Mouse (Mus musculus): ENCODE data around the gene Yeats4. TPM values are rescaled to one million over a fixed set of nuclear protein-coding genes. Genes with fewer than 3 reads are reported as not detected.

Yeats4 gene
- polyA plus RNA-seq, 1 experiment from 2014 or later, result 144 TPM

Other genes starting within 250 kb of the Yeats4 start
- 0.09 TPM in 1 of 2 replicates, not detected in the other for gene Best3, start 238.2 kb downstream of the Yeats4 start, polyA plus RNA-seq (2016; fragmentation: Nextera tagmentation; extraction: Ambion mirVana)
- not detected in 2 replicates for gene Lrrc10, start 179.2 kb downstream of the Yeats4 start, polyA plus RNA-seq (2016; fragmentation: Nextera tagmentation; extraction: Ambion mirVana)
- gene Cct2, start 160.7 kb downstream of the Yeats4 start, polyA plus RNA-seq (2016; fragmentation: Nextera tagmentation; extraction: Ambion mirVana), result 263 and 274 TPM in 2 replicates
- 23.6 and 25.6 TPM in 2 replicates for gene Frs2, start 76.0 kb downstream of the Yeats4 start, polyA plus RNA-seq (2016; fragmentation: Nextera tagmentation; extraction: Ambion mirVana)
- gene 9530003J23Rik, start 14.2 kb upstream of the Yeats4 start, polyA plus RNA-seq (2016; fragmentation: Nextera tagmentation; extraction: Ambion mirVana), result not detected in 2 replicates
- gene Lyz2, start 57.8 kb upstream of the Yeats4 start, polyA plus RNA-seq (2016; fragmentation: Nextera tagmentation; extraction: Ambion mirVana), result 7.7 and 9.1 TPM in 2 replicates
- not detected in 2 replicates for gene Lyz1, start 68.4 kb upstream of the Yeats4 start, polyA plus RNA-seq (2016; fragmentation: Nextera tagmentation; extraction: Ambion mirVana)
- gene Cpsf6, start 155.5 kb upstream of the Yeats4 start, polyA plus RNA-seq (2016; fragmentation: Nextera tagmentation; extraction: Ambion mirVana), result 301 and 313 TPM in 2 replicates